Comparison of ENCODE assay signal across 10 mouse cellular contexts in the genomic region with DNA sequence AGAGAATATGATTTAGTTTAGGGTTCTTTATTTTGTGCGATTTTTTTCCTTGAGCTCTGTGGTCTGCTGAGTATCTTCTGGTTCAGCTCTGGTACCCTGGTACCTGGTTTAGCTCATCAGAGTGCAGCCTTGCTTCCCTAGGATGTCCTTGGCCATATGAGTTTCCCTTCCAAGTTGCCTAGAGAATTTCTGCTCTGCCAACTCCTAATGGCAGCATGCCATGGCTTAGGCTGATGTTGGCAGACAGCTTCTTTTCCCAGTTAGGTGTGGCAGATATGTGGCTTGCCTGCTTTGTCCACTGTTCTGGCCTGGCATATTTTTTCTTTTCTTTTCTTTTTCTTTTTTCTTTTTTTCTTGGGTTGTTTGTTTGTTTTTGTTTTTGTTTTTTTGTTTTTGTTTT. TPM values are rescaled to one million over a fixed set of nuclear protein-coding genes. Genes with fewer than 3 reads are reported as not detected.
DNase-seq lines count a peak whose midpoint lies in the region; ATAC-seq and TF ChIP-seq lines count a peak whose summit lies in the region.
"Had no signal": no experiment of that assay in that cellular context is flagged by ENCODE, and none has a peak within 500 bp of the region (broad histone marks: within the 10 kb centered on the region; RNA-seq: fewer than 3 reads in every experiment).

No protein-coding gene starts in this region.

- no peak overlapping the region for H3K4me2 ChIP-seq in limb, embryonic 14.5 days (replicated peaks; ENCODE audit: low read depth, low read length, severe bottlenecking)
- no peak overlapping the region for H3K4me2 ChIP-seq in heart, postnatal 0 days (ENCODE audit: low read depth, low read length)
- no peak overlapping the region for H3K4me2 ChIP-seq in intestine, postnatal 0 days (replicated peaks; ENCODE audit: low read depth)
- H3K4me2 ChIP-seq in hindbrain, embryonic 11.5 days (replicated peaks; ENCODE audit: low read depth, low read length) = no peak overlapping the region
- H3K4me2 ChIP-seq: midbrain, embryonic 12.5 days had no signal

- no peaks in the 10 kb centered on the region for H3K27me3 ChIP-seq in limb, embryonic 14.5 days (ENCODE audit: control insufficient read depth, insufficient read depth, low read length)
- H3K27me3 ChIP-seq in limb, embryonic 10.5 days (ENCODE audit: low read depth, poor library complexity, severe bottlenecking) = no peaks in the 10 kb centered on the region
- no peaks in the 10 kb centered on the region for H3K27me3 ChIP-seq in heart, postnatal 0 days (ENCODE audit: control insufficient read depth, insufficient read depth, low read length)
- H3K27me3 ChIP-seq in intestine, postnatal 0 days (replicated peaks; ENCODE audit: control insufficient read depth, insufficient read depth, low read length) = no peaks in the 10 kb centered on the region
- no peaks in the 10 kb centered on the region for H3K27me3 ChIP-seq in hindbrain, embryonic 11.5 days (ENCODE audit: control insufficient read depth, insufficient read depth, low read length)
- H3K27me3 ChIP-seq: midbrain, embryonic 12.5 days had no signal

- no peak for TF ChIP-seq CTCF in heart, postnatal 0 days (IDR thresholded peaks at IDR 0.05; ENCODE audit: low read depth)
- TF ChIP-seq CTCF in intestine, postnatal 0 days (IDR thresholded peaks at IDR 0.05; ENCODE audit: low read depth) = no peak

- no peaks in the 10 kb centered on the region for H3K36me3 ChIP-seq in limb, embryonic 14.5 days (ENCODE audit: control insufficient read depth, insufficient read depth, low read length)
- H3K36me3 ChIP-seq in limb, embryonic 10.5 days = no peaks in the 10 kb centered on the region
- H3K36me3 ChIP-seq in heart, postnatal 0 days (replicated peaks; ENCODE audit: control insufficient read depth, insufficient read depth, low read length) = no peaks in the 10 kb centered on the region
- H3K36me3 ChIP-seq in intestine, postnatal 0 days (ENCODE audit: control insufficient read depth, insufficient read depth) = no peaks in the 10 kb centered on the region
- H3K36me3 ChIP-seq in hindbrain, embryonic 11.5 days (ENCODE audit: control insufficient read depth, insufficient read depth, low read length) = no peaks in the 10 kb centered on the region
- H3K36me3 ChIP-seq: midbrain, embryonic 12.5 days had no signal

- peak; percentile 45 for DNase-seq in limb, embryonic 14.5 days (ENCODE audit: low spot score)
- DNase-seq in limb, embryonic 10.5 days (ENCODE audit: low spot score) = no peak
- DNase-seq in cerebellum, postnatal 10 days = peak; percentile 82 to 89
- DNase-seq in heart, postnatal 0 days (ENCODE audit: low spot score) = peak; percentile 82
- peak; percentile 71 to 78 for DNase-seq in left cerebral cortex, adult 18-20 months (ENCODE audit: low spot score in 2 of 2)
- peak; percentile 22 for DNase-seq in right cerebral cortex, postnatal 14 days
- no peak for DNase-seq in hindbrain, embryonic 11.5 days (ENCODE audit: low spot score)

- no peak overlapping the region for H3K27ac ChIP-seq in limb, embryonic 14.5 days (replicated peaks; ENCODE audit: low read depth, low read length)
- no peak overlapping the region for H3K27ac ChIP-seq in limb, embryonic 10.5 days
- 0 out of 2 replicates have a peak overlapping the region, but pooled peaks have one; percentile 9 for H3K27ac ChIP-seq in heart, postnatal 0 days (ENCODE audit: low read depth)
- no peak overlapping the region for H3K27ac ChIP-seq in intestine, postnatal 0 days (ENCODE audit: low read depth, low read length)
- no peak overlapping the region for H3K27ac ChIP-seq in hindbrain, embryonic 11.5 days (ENCODE audit: low read depth, low read length)
- H3K27ac ChIP-seq: midbrain, embryonic 12.5 days had no signal

- peaks cover 5% of the 10 kb centered on the region; the same call in 1 of the 2 replicates for H3K4me1 ChIP-seq in limb, embryonic 14.5 days (ENCODE audit: control insufficient read depth, insufficient read depth, low read length)
- no peaks in the 10 kb centered on the region for H3K4me1 ChIP-seq in limb, embryonic 10.5 days
- peaks cover 13% of the 10 kb centered on the region for H3K4me1 ChIP-seq in heart, postnatal 0 days (ENCODE audit: control insufficient read depth, insufficient read depth)
- peaks cover 4% of the 10 kb centered on the region; the same call in 1 of the 2 replicates for H3K4me1 ChIP-seq in intestine, postnatal 0 days (replicated peaks; ENCODE audit: control insufficient read depth, insufficient read depth, low read length)
- H3K4me1 ChIP-seq in hindbrain, embryonic 11.5 days (replicated peaks; ENCODE audit: control insufficient read depth, insufficient read depth, low read length) = no peaks in the 10 kb centered on the region
- H3K4me1 ChIP-seq: midbrain, embryonic 12.5 days had no signal

- TF ChIP-seq EP300 in heart, postnatal 0 days (IDR thresholded peaks at IDR 0.05; ENCODE audit: low read depth) = no peak

- 93% methylated on average over 1 of the region's 1 CpGs for WGBS in limb, embryonic 14.5 days
- WGBS in limb, embryonic 10.5 days = 79% methylated on average over 1 of the region's 1 CpGs
- 82% methylated on average over 1 of the region's 1 CpGs for WGBS in heart, postnatal 0 days
- 95% methylated on average over 1 of the region's 1 CpGs for WGBS in intestine, postnatal 0 days
- WGBS in hindbrain, embryonic 11.5 days = 88% methylated on average over 1 of the region's 1 CpGs

- H3K9me3 ChIP-seq in limb, embryonic 14.5 days (ENCODE audit: control insufficient read depth, low read length) = no peaks in the 10 kb centered on the region
- no peaks in the 10 kb centered on the region for H3K9me3 ChIP-seq in limb, embryonic 10.5 days (replicated peaks)
- no peaks in the 10 kb centered on the region for H3K9me3 ChIP-seq in heart, postnatal 0 days (replicated peaks; ENCODE audit: control insufficient read depth, low read length)
- H3K9me3 ChIP-seq in intestine, postnatal 0 days (ENCODE audit: control insufficient read depth) = no peaks in the 10 kb centered on the region
- no peaks in the 10 kb centered on the region for H3K9me3 ChIP-seq in hindbrain, embryonic 11.5 days (ENCODE audit: control insufficient read depth, low read length)
- H3K9me3 ChIP-seq: G1E; midbrain, embryonic 12.5 days had no signal

- no peak overlapping the region for H3K4me3 ChIP-seq in limb, embryonic 14.5 days (replicated peaks; ENCODE audit: low read length)
- no peak overlapping the region for H3K4me3 ChIP-seq in limb, embryonic 10.5 days
- H3K4me3 ChIP-seq in heart, postnatal 0 days (ENCODE audit: low read depth, low read length) = no peak overlapping the region
- H3K4me3 ChIP-seq in intestine, postnatal 0 days (ENCODE audit: low read depth, low read length) = no peak overlapping the region
- H3K4me3 ChIP-seq in hindbrain, embryonic 11.5 days (ENCODE audit: low read depth, low read length) = no peak overlapping the region
- H3K4me3 ChIP-seq: midbrain, embryonic 12.5 days had no signal

- H3K9ac ChIP-seq in limb, embryonic 14.5 days (ENCODE audit: low read depth, low read length, severe bottlenecking) = no peak overlapping the region
- no peak overlapping the region for H3K9ac ChIP-seq in heart, postnatal 0 days (replicated peaks; ENCODE audit: low read depth, low read length)
- H3K9ac ChIP-seq in intestine, postnatal 0 days (ENCODE audit: low read depth, low read length) = no peak overlapping the region
- no peak overlapping the region for H3K9ac ChIP-seq in hindbrain, embryonic 11.5 days (ENCODE audit: low read depth, low read length)
- H3K9ac ChIP-seq: midbrain, embryonic 12.5 days had no signal

- ATAC-seq in limb, embryonic 14.5 days (ENCODE audit: low FRiP score, low read depth) = no peak
- ATAC-seq in heart, postnatal 0 days (ENCODE audit: insufficient read depth, low read depth) = peak; percentile 75
- ATAC-seq in intestine, postnatal 0 days = no peak
- no peak for ATAC-seq in hindbrain, embryonic 11.5 days (ENCODE audit: low FRiP score)

- no peak for TF ChIP-seq POLR2A in limb, embryonic 14.5 days (IDR thresholded peaks at IDR 0.05; ENCODE audit: borderline replicate concordance, extremely low read depth, insufficient read depth, insufficient read length)

RNA-seq across cellular contexts. Expression of gene Rabep1, which starts 25.8 kb away (rescaled TPM):
- 8.3 and 11.0 TPM in 2 replicates for polyA plus RNA-seq in limb, embryonic 14.5 days (2012; rRNA removed)
- polyA plus RNA-seq in limb, embryonic 14.5 days (2014; fragmentation: Nextera tagmentation; extraction: Ambion mirVana) = 29.5 and 33.3 TPM in 2 replicates
- 28.1 and 33.1 TPM in 2 replicates for polyA plus RNA-seq in limb, embryonic 10.5 days (2016; fragmentation: Nextera tagmentation; extraction: Ambion mirVana)
- 10.5 and 12.2 TPM in 2 replicates for total RNA-seq in heart, postnatal 0 days (2014; rRNA removed; ENCODE audit: low replicate concordance)
- 29.8 and 32.2 TPM in 2 replicates for polyA plus RNA-seq in heart, postnatal 0 days (2015; fragmentation: Nextera tagmentation; extraction: Ambion mirVana)
- 100 to 1,000 TPM; 140 TPM for total RNA-seq in left cerebral cortex, adult 18-20 months (2021)
- polyA plus RNA-seq in intestine, postnatal 0 days (2015; fragmentation: Nextera tagmentation; extraction: Ambion mirVana) = 90.9 and 104 TPM in 2 replicates
- 43.0 and 48.6 TPM in 2 replicates for polyA plus RNA-seq in hindbrain, embryonic 11.5 days (2014; fragmentation: Nextera tagmentation; extraction: Ambion mirVana)

RNA-seq across cellular contexts. Expression of gene Scimp, which starts 58.0 kb away (rescaled TPM):
- polyA plus RNA-seq in limb, embryonic 14.5 days (2012; rRNA removed) = 0.05 and 0.13 TPM in 2 replicates
- polyA plus RNA-seq in limb, embryonic 14.5 days (2014; fragmentation: Nextera tagmentation; extraction: Ambion mirVana) = 0.40 and 0.62 TPM in 2 replicates
- polyA plus RNA-seq in limb, embryonic 10.5 days (2016; fragmentation: Nextera tagmentation; extraction: Ambion mirVana) = 0.18 TPM in 1 of 2 replicates, not detected in the other
- total RNA-seq in heart, postnatal 0 days (2014; rRNA removed; ENCODE audit: low replicate concordance) = not detected in 2 replicates
- polyA plus RNA-seq in heart, postnatal 0 days (2015; fragmentation: Nextera tagmentation; extraction: Ambion mirVana) = 0.38 and 0.49 TPM in 2 replicates
- not detected for total RNA-seq in left cerebral cortex, adult 18-20 months (2021)
- 1.9 and 2.0 TPM in 2 replicates for polyA plus RNA-seq in intestine, postnatal 0 days (2015; fragmentation: Nextera tagmentation; extraction: Ambion mirVana)
- 0.22 TPM in 1 of 2 replicates, not detected in the other for polyA plus RNA-seq in hindbrain, embryonic 11.5 days (2014; fragmentation: Nextera tagmentation; extraction: Ambion mirVana)
- total RNA-seq: G1E had no signal
- polyA plus RNA-seq: G1E; midbrain, embryonic 12.5 days had no signal

Comparison
In these comparisons a context has a peak if more than half of its experiments do, and no peak if none do; other contexts are left out.
1. DNase-seq: peak in limb, embryonic 14.5 days (single experiment), cerebellum, postnatal 10 days (2 of 2), heart, postnatal 0 days (single experiment), left cerebral cortex, adult 18-20 months (2 of 2) and right cerebral cortex, postnatal 14 days (single experiment); none in limb, embryonic 10.5 days (single experiment) and hindbrain, embryonic 11.5 days (single experiment).